Mouse (Mus musculus) left cerebral cortex, adult 2 months (tissue): ENCODE results near the gene Agpat3. TPM values are rescaled to one million over a fixed set of nuclear protein-coding genes. Genes with fewer than 3 reads are reported as not detected.

ENCODE experiments used
- DNase-seq, 2 experiments: peaks; one replicate each; pipeline ENCODE4 v3.0.0; 2021 to 2022; ENCODE audit warnings: low spot score in 2 of 2, mixed read lengths in 1 of 2; ENCODE audit errors: extremely low spot score in 1 of 2
- H3K27ac ChIP-seq: fragments of 200-600 bp; 2 replicates; pipeline ENCODE4 v1.8.1; 2022
- H3K4me3 ChIP-seq: fragments of 200-600 bp; 2 replicates; pipeline ENCODE4 v1.8.1; 2022
- CTCF ChIP-seq: fragments of 200-600 bp; IDR thresholded peaks from 2 replicates; pipeline ENCODE4 v1.8.1; 2022; ENCODE audit warnings: antibody characterized with exemption, mild to moderate bottlenecking, moderate library complexity
- intact Hi-C: fragments of 180-260 bp; cut with DNase I; formaldehyde crosslinking; loops from one replicate; pipeline ENCODE4 v1.15.1; 2025
- total RNA-seq, 2 experiments: library from RNA; stranded (reverse); gene quantifications; 2 replicates each; pipeline ENCODE4 v1.2.3; 2021

The Agpat3 gene
- total RNA-seq, 2 experiments from 2014 or later: 246 to 255 TPM

DNA sequence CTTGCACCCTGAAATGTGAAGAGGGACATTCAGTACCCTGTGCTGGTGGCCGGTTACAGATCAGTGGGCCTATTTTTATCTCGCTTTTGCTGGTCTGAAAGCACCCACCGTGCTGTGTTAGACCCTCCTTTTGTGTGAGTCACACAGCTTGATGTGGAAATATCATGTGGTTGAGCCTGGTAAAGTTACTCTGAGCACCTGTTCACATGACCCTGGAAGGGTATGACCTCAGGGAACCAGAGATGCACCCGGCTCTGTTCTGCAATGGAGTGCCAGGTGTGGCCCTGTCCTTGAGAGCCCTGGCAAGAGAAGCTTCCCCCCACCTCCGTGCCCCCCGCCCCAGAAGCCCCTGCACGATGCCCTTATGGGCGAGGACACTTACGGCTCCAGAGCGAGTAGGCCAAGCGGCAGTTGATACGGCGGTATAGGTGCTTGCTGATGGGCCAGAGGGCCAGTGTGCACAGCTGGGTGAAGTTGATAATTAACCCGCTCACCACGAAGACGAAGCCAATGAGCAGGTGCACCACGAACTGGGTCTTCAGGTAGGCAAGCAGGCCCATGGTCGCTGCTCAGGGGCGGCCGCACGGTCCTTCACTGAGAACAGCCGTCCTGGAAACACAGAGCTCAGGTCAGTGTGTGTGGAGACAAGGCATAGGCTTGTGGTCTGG lies 64.7 kb downstream of the Agpat3 start:
- intact Hi-C loops: no loop called here
- Histone ChIP-seq H3K27ac (no peak overlapping the region), H3K4me3 (no peak overlapping the region)
- no peak for DNase-seq
- TF ChIP-seq CTCF: no peak

- Histone ChIP-seq H3K27ac (no peak overlapping the region), H3K4me3 (no peak overlapping the region)
- no peak for DNase-seq
- no peak for TF ChIP-seq CTCF
- intact Hi-C loops: no loop called here
Observed at GRCm38 (mm10) chr10:78285959-78286358, 66.3 kb downstream of the Agpat3 start.

DNA sequence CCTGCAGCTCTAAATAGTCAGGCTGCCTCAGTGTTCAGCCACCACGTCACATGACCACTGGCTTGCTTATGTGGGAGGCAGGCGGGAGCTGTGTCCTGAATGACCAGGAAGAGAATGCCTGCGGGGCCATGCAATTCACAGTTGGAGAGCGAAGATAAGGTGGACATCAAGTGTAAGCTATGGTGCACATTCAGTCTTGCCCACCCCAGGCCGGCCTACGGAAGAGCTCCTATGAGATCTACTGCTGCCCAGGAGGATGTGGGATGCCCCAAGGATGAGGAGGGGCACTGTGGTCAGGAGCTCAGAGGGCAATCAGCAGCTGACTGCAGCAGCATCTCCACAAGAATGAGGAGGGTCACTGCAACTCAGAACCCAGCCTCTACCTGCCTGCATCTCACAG lies 66.9 kb downstream of the Agpat3 start:
- DNase-seq: no peak
- intact Hi-C loops: no loop called here
- TF ChIP-seq CTCF: no peak
- H3K4me3 ChIP-seq: no peak overlapping the region
- no peak overlapping the region for H3K27ac ChIP-seq

DNA sequence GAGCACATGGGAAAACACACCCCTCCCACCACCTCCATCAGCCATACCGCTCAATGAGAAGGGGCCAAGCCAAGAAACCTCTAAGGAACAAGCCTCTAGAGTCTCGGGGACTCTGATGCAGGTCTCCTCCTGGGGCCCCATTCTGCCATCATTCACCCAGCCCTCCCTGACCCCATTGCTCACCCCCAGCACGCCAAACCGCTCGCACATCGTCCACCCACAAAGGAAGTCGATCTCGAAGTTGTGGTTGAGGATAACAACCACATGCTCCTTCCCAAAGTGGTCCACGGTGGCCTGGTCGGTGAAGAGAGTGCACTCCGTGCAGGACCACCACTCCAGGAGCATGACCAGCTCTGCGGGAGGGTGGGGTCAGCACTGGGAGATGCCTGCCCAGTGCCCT lies 67.5 kb downstream of the Agpat3 start:
- Histone ChIP-seq H3K27ac (no peak overlapping the region), H3K4me3 (no peak overlapping the region)
- intact Hi-C loops: no loop called here
- no peak for DNase-seq
- no peak for TF ChIP-seq CTCF

- intact Hi-C loops: no loop called here
- H3K4me3 ChIP-seq: no peak overlapping the region
- H3K27ac ChIP-seq: no peak overlapping the region
- DNase-seq: no peak
- TF ChIP-seq CTCF: no peak
Observed at GRCm38 (mm10) chr10:78282411-78282810, 69.9 kb downstream of the Agpat3 start.

DNA sequence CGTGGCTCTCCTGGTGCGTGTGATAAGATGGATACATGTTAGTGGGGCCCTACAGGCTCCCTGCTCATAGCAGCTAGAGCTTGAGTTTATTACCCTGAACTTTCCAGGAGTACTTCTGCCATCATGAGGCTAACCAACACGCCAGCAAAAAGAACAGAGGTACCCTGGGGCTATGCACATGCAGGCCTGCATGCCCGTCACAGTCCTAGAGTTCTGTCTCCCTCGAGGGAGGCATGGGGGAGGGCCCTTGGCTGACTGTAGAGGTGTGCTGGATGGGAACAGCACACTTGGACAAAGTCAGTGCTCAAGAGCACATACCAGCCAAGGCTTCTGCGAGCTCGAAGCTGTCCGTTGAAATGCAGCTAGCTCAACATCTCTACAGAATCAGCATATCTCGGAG lies 71.8 kb downstream of the Agpat3 start:
- Histone ChIP-seq H3K27ac (no peak overlapping the region), H3K4me3 (no peak overlapping the region)
- TF ChIP-seq CTCF: no peak
- no peak for DNase-seq
- intact Hi-C loops: no loop called here

GRCm38 (mm10) chr10:78279210-78279609 lies 73.1 kb downstream of the Agpat3 start:
- DNase-seq: peak; percentile 45 to 55
- intact Hi-C loops: loop anchor here (1.0 kb wide), 1 partner anchor 113 kb away; no protein-coding TSS in a partner anchor
- Histone ChIP-seq H3K4me3 (no peak overlapping the region), H3K27ac (no peak overlapping the region)
- TF ChIP-seq CTCF: peak; percentile 91

GRCm38 (mm10) chr10:78277835-78278234 lies 74.5 kb downstream of the Agpat3 start:
- no peak for DNase-seq
- intact Hi-C loops: no loop called here
- peak; percentile 32 for TF ChIP-seq CTCF
- H3K27ac ChIP-seq: no peak overlapping the region
- H3K4me3 ChIP-seq: no peak overlapping the region

DNA sequence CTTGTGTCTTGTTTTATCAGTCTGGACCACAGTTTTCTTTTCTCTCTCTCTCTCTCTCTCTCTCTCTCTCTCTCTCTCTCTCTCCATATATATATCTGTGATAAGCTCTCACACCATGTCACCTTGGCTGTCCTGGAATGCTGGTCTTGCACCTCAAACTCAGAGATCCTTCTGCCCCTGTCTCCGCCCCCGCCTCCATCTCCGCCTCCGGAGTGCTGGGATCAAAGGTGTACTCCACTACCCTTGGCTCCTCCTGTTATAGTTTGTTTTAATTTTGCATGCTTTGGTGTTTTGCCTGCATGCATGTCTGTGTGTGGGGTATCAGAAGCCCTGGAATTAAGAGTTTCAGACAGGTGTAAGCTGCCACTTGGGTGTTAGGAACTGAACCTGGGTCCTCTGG lies 76.0 kb downstream of the Agpat3 start:
- intact Hi-C loops: no loop called here
- DNase-seq: no peak
- no peak overlapping the region for H3K4me3 ChIP-seq
- no peak overlapping the region for H3K27ac ChIP-seq
- no peak for TF ChIP-seq CTCF

DNA sequence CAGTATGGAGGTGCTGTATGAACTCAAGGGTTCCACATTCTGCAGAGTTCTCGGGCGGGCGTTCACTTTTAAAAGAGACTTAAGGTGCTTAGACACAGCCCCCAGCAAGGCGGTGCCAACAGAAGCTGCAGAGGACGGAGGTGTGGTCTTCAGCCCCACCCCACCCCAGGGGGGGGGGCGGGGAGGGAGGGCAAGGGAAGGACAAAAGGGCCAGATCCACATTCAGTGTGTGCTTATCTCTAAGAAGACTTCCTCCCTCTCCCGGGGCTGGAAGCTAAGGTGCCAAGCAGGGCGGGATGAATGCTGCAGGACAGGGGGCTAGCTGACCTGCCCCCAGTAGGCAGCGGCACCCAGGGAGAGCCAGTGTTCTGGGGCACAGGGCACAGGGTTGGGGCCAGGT lies 79.4 kb downstream of the Agpat3 start:
- H3K27ac ChIP-seq: no peak overlapping the region
- H3K4me3 ChIP-seq: no peak overlapping the region
- no peak for DNase-seq
- intact Hi-C loops: no loop called here
- TF ChIP-seq CTCF: no peak

- peak; percentile 8; the same call in 1 of the 2 replicates for TF ChIP-seq CTCF
Observed at GRCm38 (mm10) chr10:78265881-78266280, 86.4 kb downstream of the Agpat3 start.

DNA sequence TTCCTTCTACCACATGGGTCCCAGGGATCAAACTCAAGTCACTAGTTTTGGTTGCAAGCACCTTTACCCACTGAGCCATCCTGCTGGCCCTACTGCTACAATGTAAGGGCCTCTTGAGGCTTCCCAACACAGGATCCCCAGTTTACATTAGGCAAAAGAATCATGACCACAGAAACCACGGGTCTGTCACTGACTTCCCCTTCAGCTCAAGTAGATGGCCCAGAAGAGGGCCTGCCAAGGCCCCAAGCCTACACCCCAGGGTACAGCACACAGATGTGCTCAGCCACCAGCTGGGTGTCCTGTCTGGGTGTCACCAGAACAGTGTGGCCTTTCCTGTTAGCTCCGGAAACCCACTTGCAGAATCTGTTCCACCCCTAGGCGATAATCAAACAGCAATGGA lies 87.6 kb downstream of the Agpat3 start:
- Histone ChIP-seq H3K27ac (no peak overlapping the region), H3K4me3 (no peak overlapping the region)
- intact Hi-C loops: no loop called here
- no peak for TF ChIP-seq CTCF
- DNase-seq: no peak

More at GRCm38 (mm10) chr10:78265881-78266280, 86.4 kb downstream of the Agpat3 start:
- Histone ChIP-seq H3K27ac (no peak overlapping the region), H3K4me3 (no peak overlapping the region)
- intact Hi-C loops: no loop called here
- DNase-seq: no peak
